Mouse (Mus musculus) embryonic facial prominence, embryonic 12.5 days (tissue): Measurements from ENCODE around the gene Gpr156. TPM values are rescaled to one million over a fixed set of nuclear protein-coding genes. Genes with fewer than 3 reads are reported as not detected.

Experiments used
- ATAC-seq: fragments of 200-750 bp; cut with Nextera tagmentation; 2 replicates; pipeline ENCODE4 v1.8.0; 2017; ENCODE audit not compliant: insufficient number of reproducible peaks, insufficient read depth, low FRiP score, low TSS enrichment
- H3K27ac ChIP-seq: fragments of 300-500 bp; sonication (generic); 2 replicates; pipeline ENCODE4 v1.5.1; 2016; ENCODE audit warnings: mild to moderate bottlenecking
- H3K27me3 ChIP-seq: fragments of 300-500 bp; sonication (generic); 2 replicates; pipeline ENCODE4 v1.6.1; 2016; ENCODE audit warnings: mild to moderate bottlenecking, moderate library complexity
- H3K36me3 ChIP-seq: fragments of 300-500 bp; sonication (generic); 2 replicates; pipeline ENCODE4 v1.6.1; 2016; ENCODE audit warnings: mild to moderate bottlenecking
- H3K4me1 ChIP-seq: fragments of 300-500 bp; sonication (generic); 2 replicates; pipeline ENCODE4 v1.6.1; 2016
- H3K4me2 ChIP-seq: fragments of 300-500 bp; sonication (generic); replicated peaks from 2 replicates; pipeline ENCODE4 v1.6.1; 2016; ENCODE audit warnings: mild to moderate bottlenecking, moderate library complexity
- H3K4me3 ChIP-seq: fragments of 300-500 bp; sonication (generic); 2 replicates; pipeline ENCODE4 v1.5.1; 2016; ENCODE audit warnings: mild to moderate bottlenecking
- H3K9ac ChIP-seq: fragments of 300-500 bp; sonication (generic); 2 replicates; pipeline ENCODE4 v1.6.1; 2016; ENCODE audit warnings: mild to moderate bottlenecking, moderate library complexity
- H3K9me3 ChIP-seq: fragments of 300-500 bp; sonication (generic); 2 replicates; pipeline ENCODE4 v1.6.1; 2016; ENCODE audit warnings: mild to moderate bottlenecking, moderate library complexity
- WGBS: fragments of 180-500 bp; shearing (Covaris S2); methylation state at CpG from one replicate; pipeline ENCODE4 v1.1.7; 2016; 5-methylcytosine and 5-hydroxymethylcytosine counted together
- polyA plus RNA-seq: library from polyadenylated mRNA; unstranded; fragments of >200 nt; fragmentation: Nextera tagmentation; extraction: Ambion mirVana; gene quantifications from 2 replicates; pipeline ENCODE4 v1.2.1, GENCODE M21; 2016

Gpr156 gene
- polyA plus RNA-seq, 1 experiment from 2014 or later = 1.5 TPM

DNA sequence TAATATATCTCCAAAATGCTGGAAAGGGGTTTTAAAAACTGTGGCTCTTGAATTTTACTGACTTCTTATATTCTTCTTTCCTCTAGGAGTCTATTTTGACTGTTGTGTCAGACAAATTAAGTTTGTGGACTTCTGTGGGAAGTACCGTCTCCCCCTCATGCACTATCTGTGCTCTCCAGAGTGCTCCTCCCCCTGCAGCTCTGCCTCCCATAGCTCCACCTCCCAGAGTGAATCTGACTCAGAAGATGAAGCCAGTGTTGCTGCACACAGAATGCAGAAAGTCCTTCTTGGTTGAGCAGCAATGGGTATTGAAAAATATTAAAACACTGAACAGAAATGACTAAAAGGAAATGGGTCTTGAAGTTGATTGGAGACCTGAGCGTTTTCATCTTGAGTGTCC lies 35.1 kb upstream of the Gpr156 start:
- ATAC-seq = no peak
- 88% methylated on average over 2 of the region's 2 CpGs for WGBS
- Histone ChIP-seq H3K27me3 (no peaks in the 10 kb centered on the region), H3K27ac (no peak overlapping the region), H3K36me3 (peaks cover 64% of the 10 kb centered on the region), H3K4me1 (no peaks in the 10 kb centered on the region), H3K9me3 (no peaks in the 10 kb centered on the region), H3K4me2 (no peak overlapping the region), H3K9ac (no peak overlapping the region), H3K4me3 (no peak overlapping the region)

DNA sequence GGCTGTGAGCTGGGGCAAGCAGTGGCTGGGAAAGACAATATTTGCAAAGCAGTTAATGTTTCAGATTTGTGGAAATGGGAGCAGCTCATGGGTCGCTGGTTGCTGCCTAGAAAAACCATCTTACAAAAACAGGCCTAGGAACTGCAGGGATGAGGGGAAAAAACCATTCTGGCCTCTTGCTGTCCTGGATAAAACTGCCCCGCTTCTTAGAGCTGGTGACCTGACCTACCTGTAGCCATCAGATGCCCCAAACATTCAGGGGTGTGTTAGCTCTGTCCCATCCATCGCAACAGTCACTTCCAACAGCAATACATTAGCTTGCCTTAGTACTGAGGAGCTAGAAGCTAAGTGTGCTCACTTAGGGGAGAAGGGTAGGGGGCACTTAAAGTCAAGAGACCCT lies 27.3 kb upstream of the Gpr156 start:
- H3K4me1 ChIP-seq = peaks cover 7% of the 10 kb centered on the region
- H3K4me3 ChIP-seq = no peak overlapping the region
- no peak for ATAC-seq
- H3K4me2 ChIP-seq = no peak overlapping the region
- WGBS = 87% methylated on average over 3 of the region's 3 CpGs
- H3K9ac ChIP-seq = no peak overlapping the region
- no peak overlapping the region for H3K27ac ChIP-seq
- H3K36me3 ChIP-seq = 0 out of 2 replicates have a peak, but pooled peaks cover 2% of the 10 kb centered on the region
- no peaks in the 10 kb centered on the region for H3K27me3 ChIP-seq
- no peaks in the 10 kb centered on the region for H3K9me3 ChIP-seq

- Histone ChIP-seq H3K4me1 (peaks cover 7% of the 10 kb centered on the region), H3K36me3 (no peaks in the 10 kb centered on the region), H3K27ac (no peak overlapping the region), H3K4me2 (no peak overlapping the region), H3K4me3 (no peak overlapping the region), H3K9ac (no peak overlapping the region), H3K9me3 (no peaks in the 10 kb centered on the region), H3K27me3 (no peaks in the 10 kb centered on the region)
- ATAC-seq = no peak
- 57% methylated on average over 2 of the region's 2 CpGs for WGBS
Observed at GRCm38 (mm10) chr16:37892667-37893066, 23.6 kb upstream of the Gpr156 start.

- WGBS = 65% methylated on average over 6 of the region's 6 CpGs
- no peak for ATAC-seq
- no peak overlapping the region for H3K4me2 ChIP-seq
- H3K4me1 ChIP-seq = peaks cover 7% of the 10 kb centered on the region
- H3K4me3 ChIP-seq = no peak overlapping the region
- H3K36me3 ChIP-seq = no peaks in the 10 kb centered on the region
- no peaks in the 10 kb centered on the region for H3K27me3 ChIP-seq
- H3K27ac ChIP-seq = no peak overlapping the region
- H3K9me3 ChIP-seq = no peaks in the 10 kb centered on the region
- H3K9ac ChIP-seq = no peak overlapping the region
Observed at GRCm38 (mm10) chr16:37893381-37893780, 22.9 kb upstream of the Gpr156 start.

DNA sequence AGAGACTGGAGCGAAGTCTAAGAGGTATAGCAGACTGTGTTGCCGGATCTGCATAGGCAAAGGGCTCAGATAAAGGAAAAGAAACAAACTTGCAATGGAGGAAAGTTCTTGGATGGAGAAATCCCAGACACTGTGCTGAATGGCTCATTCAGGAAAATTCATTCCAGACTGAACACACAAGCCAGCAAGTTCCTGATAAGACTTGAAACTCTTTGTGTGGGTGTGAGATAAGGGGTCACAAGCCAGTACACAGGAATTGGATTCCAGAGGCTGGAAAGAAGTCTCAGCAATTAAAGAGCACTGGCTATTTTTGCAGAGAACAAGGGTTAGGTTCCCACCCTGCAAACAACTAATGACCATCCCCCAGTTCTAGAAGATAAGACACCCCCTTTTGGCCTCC lies 22.4 kb upstream of the Gpr156 start:
- Histone ChIP-seq H3K36me3 (no peaks in the 10 kb centered on the region), H3K4me3 (no peak overlapping the region), H3K4me1 (peaks cover 7% of the 10 kb centered on the region), H3K27me3 (no peaks in the 10 kb centered on the region), H3K27ac (no peak overlapping the region), H3K4me2 (no peak overlapping the region), H3K9me3 (no peaks in the 10 kb centered on the region), H3K9ac (no peak overlapping the region)
- 81% methylated on average over 2 of the region's 2 CpGs for WGBS
- no peak for ATAC-seq

DNA sequence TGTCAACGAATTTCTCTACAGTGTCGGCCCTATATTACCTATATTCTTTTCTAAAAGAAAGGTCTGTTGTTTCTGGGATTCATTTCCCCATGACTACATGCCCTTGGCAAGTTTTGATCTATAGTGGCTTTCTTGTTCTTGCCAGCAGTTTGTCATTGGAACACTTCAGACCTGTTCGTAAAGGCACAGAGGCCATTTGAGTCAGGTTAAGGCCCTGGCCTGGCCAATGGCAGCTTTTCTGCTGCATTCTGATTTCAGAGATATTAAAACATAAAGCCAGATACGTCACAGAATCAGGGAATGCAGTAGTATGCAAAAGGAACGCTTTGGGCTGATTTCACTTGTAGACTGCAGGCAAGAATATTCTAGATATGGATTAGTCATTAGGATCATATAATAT lies 17.5 kb upstream of the Gpr156 start:
- Histone ChIP-seq H3K4me1 (no peaks in the 10 kb centered on the region), H3K27me3 (no peaks in the 10 kb centered on the region), H3K36me3 (no peaks in the 10 kb centered on the region), H3K4me2 (no peak overlapping the region), H3K4me3 (no peak overlapping the region), H3K9ac (no peak overlapping the region), H3K9me3 (no peaks in the 10 kb centered on the region), H3K27ac (no peak overlapping the region)
- 76% methylated on average over 5 of the region's 5 CpGs for WGBS
- ATAC-seq = no peak

- no peaks in the 10 kb centered on the region for H3K4me1 ChIP-seq
- no peak for ATAC-seq
- WGBS = 33% methylated on average over 2 of the region's 2 CpGs
- no peak overlapping the region for H3K4me2 ChIP-seq
- H3K9me3 ChIP-seq = no peaks in the 10 kb centered on the region
- H3K27me3 ChIP-seq = no peaks in the 10 kb centered on the region
- no peaks in the 10 kb centered on the region for H3K36me3 ChIP-seq
- H3K4me3 ChIP-seq = no peak overlapping the region
- no peak overlapping the region for H3K27ac ChIP-seq
- H3K9ac ChIP-seq = no peak overlapping the region
Observed at GRCm38 (mm10) chr16:37899357-37899756, 16.9 kb upstream of the Gpr156 start.

GRCm38 (mm10) chr16:37901318-37901717 lies 15.0 kb upstream of the Gpr156 start:
- Histone ChIP-seq H3K9ac (no peak overlapping the region), H3K36me3 (no peaks in the 10 kb centered on the region), H3K27ac (no peak overlapping the region), H3K4me3 (no peak overlapping the region), H3K4me1 (no peaks in the 10 kb centered on the region), H3K4me2 (no peak overlapping the region), H3K27me3 (no peaks in the 10 kb centered on the region), H3K9me3 (no peaks in the 10 kb centered on the region)
- WGBS = 49% methylated on average over 11 of the region's 11 CpGs
- no peak for ATAC-seq

DNA sequence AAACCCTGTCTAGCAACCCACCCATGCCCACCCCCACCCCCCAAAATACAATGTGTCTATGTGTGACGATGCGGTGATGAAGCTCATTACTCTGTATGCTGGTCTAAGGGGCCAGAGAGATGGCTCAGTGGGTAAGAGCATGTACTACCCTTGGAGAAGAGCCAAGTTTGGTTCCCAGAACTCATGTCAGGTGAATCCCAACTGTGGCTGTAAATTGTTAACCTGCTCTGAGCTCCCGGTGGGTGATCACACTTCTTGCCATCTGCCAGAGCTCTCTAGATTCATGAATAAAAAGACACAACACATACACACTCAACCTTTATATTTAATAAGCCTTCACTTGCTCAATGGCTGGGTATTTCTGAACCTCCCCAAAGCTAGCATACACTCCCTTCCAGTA lies 9.8 kb upstream of the Gpr156 start:
- no peaks in the 10 kb centered on the region for H3K27me3 ChIP-seq
- WGBS = 92% methylated on average over 3 of the region's 3 CpGs
- no peak for ATAC-seq

GRCm38 (mm10) chr16:37911086-37911485 lies 5.2 kb upstream of the Gpr156 start:
- no peak overlapping the region for H3K9ac ChIP-seq
- 88% methylated on average over 1 of the region's 1 CpGs for WGBS
- H3K27ac ChIP-seq = no peak overlapping the region
- H3K4me1 ChIP-seq = peaks cover 3% of the 10 kb centered on the region; the same call in 1 of the 2 replicates
- no peaks in the 10 kb centered on the region for H3K36me3 ChIP-seq
- H3K4me2 ChIP-seq = no peak overlapping the region
- no peak for ATAC-seq
- H3K4me3 ChIP-seq = no peak overlapping the region
- H3K27me3 ChIP-seq = peaks cover 12% of the 10 kb centered on the region; the same call in 1 of the 2 replicates
- no peaks in the 10 kb centered on the region for H3K9me3 ChIP-seq

More for the DNA sequence above, 9.8 kb upstream of the Gpr156 start:
- no peaks in the 10 kb centered on the region for H3K36me3 ChIP-seq
- H3K4me2 ChIP-seq = no peak overlapping the region
- no peak overlapping the region for H3K4me3 ChIP-seq
- H3K4me1 ChIP-seq = peaks cover 3% of the 10 kb centered on the region; the same call in 1 of the 2 replicates
- H3K9me3 ChIP-seq = no peaks in the 10 kb centered on the region
- no peak overlapping the region for H3K9ac ChIP-seq
- H3K27ac ChIP-seq = no peak overlapping the region

DNA sequence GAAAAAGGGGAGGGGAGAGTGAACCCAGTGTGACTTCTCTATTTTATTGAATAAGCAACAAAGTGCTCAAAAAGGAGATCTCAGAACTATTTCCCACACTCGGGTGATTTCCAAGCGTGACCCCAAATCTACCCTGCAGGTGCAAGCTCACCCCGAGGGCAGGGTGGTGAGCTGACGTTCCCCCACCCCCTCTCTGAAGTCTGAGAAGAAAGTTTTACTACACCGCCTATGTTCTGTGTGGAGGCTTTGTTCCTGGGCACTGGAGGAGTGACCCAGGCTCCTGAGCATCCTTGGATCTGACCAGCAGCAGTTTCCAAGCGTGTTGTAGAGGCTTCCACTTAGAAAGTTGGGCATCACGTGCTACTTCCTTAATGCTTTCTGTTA lies 514 bp downstream of the Gpr156 start:
- no peak for ATAC-seq
- H3K9me3 ChIP-seq = no peaks in the 10 kb centered on the region
- H3K27ac ChIP-seq = no peak overlapping the region
- no peaks in the 10 kb centered on the region for H3K36me3 ChIP-seq
- no peaks in the 10 kb centered on the region for H3K4me1 ChIP-seq
- 16% methylated on average over 7 of the region's 7 CpGs for WGBS
- no peak overlapping the region for H3K9ac ChIP-seq
- H3K4me3 ChIP-seq = peak overlapping the region; percentile 45
- H3K4me2 ChIP-seq = peak overlapping the region; percentile 77
- peaks cover 29% of the 10 kb centered on the region for H3K27me3 ChIP-seq

- H3K4me1 ChIP-seq = no peaks in the 10 kb centered on the region
- ATAC-seq = no peak
- no peak overlapping the region for H3K9ac ChIP-seq
- H3K4me2 ChIP-seq = no peak overlapping the region
- WGBS = 82% methylated on average over 6 of the region's 6 CpGs
- H3K9me3 ChIP-seq = no peaks in the 10 kb centered on the region
- H3K36me3 ChIP-seq = no peaks in the 10 kb centered on the region
- H3K27ac ChIP-seq = no peak overlapping the region
- H3K4me3 ChIP-seq = no peak overlapping the region
- peaks cover 29% of the 10 kb centered on the region for H3K27me3 ChIP-seq
Observed at GRCm38 (mm10) chr16:37919000-37919399, 2.7 kb downstream of the Gpr156 start.

GRCm38 (mm10) chr16:37920842-37921409 lies 4.6 kb downstream of the Gpr156 start:
- Histone ChIP-seq H3K27me3 (peaks cover 18% of the 10 kb centered on the region), H3K4me3 (no peak overlapping the region), H3K9ac (no peak overlapping the region), H3K27ac (no peak overlapping the region), H3K9me3 (no peaks in the 10 kb centered on the region), H3K4me2 (no peak overlapping the region), H3K36me3 (no peaks in the 10 kb centered on the region), H3K4me1 (peaks cover 1% of the 10 kb centered on the region; the same call in 1 of the 2 replicates)
- no peak for ATAC-seq
- 62% methylated on average over 8 of the region's 8 CpGs for WGBS
